Mouse (Mus musculus): ENCODE measurements around the gene Ghr.

- TF ChIP-seq CTCF (IDR thresholded peaks at IDR 0.05; ENCODE audit: extremely low read depth, insufficient read depth, insufficient read length, insufficient replicate concordance) = no peak
- no peak for TF ChIP-seq POLR2A (IDR thresholded peaks at IDR 0.05; ENCODE audit: low read depth, low read length)
Observed at GRCm38 (mm10) chr15:3558524-3558923, 24.8 kb downstream of the Ghr start.
